Mouse (Mus musculus) erythroblast, embryonic 14.5 days (primary cell): ENCODE results near the gene Gm15319. TPM values are rescaled to one million over a fixed set of nuclear protein-coding genes. Genes with fewer than 3 reads are reported as not detected.
"Not testable (repeated sequence)": the region's sequence is repeated elsewhere in the genome, so short reads cannot be mapped to it uniquely, and the experiment has no call there.

Source experiments
- H3K27me3 ChIP-seq: 2 replicates; pipeline ENCODE4 v1.6.1; 2012; ENCODE audit warnings: inconsistent platforms; ENCODE audit not compliant: control insufficient read depth
- H3K36me3 ChIP-seq: 2 replicates; pipeline ENCODE4 v1.6.1; 2012; ENCODE audit warnings: mild to moderate bottlenecking, inconsistent platforms; ENCODE audit not compliant: control insufficient read depth
- H3K4me1 ChIP-seq: 2 replicates; pipeline ENCODE4 v1.6.1; 2012; ENCODE audit warnings: inconsistent platforms; ENCODE audit not compliant: control insufficient read depth
- H3K4me3 ChIP-seq: replicated peaks from 2 replicates; pipeline ENCODE3; 2012; ENCODE audit warnings: moderate library complexity, mild to moderate bottlenecking, inconsistent platforms
- H3K9me3 ChIP-seq: 2 replicates; pipeline ENCODE4 v1.6.1; 2012; ENCODE audit warnings: low read length, inconsistent platforms, mixed read lengths; ENCODE audit not compliant: control insufficient read depth
- polyA plus RNA-seq: library from polyadenylated mRNA; stranded (reverse); fragments of >175 nt; gene quantifications from 2 replicates; pipeline ENCODE4 v1.2.3, GENCODE M21; 2012

Gm15319 gene
- polyA plus RNA-seq, 1 experiment, result not detected

DNA sequence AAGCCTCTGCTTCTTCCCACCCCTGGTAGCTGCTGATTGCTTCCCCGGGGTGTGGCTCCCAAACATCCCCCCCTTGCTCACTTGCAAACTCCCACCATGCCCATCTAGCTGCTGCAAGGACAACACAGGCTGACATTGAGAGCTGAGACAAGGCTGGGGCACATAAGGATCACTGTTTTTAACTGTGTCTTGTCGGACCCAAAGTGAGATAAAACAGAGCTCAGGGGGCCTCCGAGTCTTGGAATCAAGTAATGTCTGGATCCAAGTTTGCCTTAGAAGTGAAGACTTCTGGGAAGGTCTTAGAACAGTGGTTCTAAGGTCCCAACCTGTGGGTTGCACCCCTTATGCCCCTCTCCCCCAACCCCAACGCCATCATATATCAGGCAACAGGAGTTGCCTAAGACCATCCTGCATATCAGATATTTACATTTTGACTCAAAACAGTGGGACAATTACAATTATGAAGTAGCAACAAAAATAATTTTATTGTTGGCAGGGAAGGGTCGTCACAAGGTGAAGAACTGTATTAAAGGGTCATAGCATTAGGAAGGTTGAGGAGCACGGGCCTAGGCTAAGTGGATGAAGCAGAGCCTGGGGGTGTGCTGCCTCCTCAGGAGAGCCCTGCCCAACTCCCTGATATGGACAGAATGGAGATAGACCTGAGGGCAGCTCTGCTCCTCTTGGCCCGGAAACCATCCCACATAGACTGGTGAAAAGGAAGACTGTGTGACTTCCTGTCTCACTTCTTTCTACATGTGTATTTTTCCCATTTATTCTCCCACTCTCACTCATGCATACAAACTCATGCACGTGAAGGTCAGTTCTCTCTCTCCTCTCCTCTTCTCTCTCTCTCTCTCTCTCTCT lies 16.0 kb upstream of the Gm15319 start:
- H3K9me3 ChIP-seq, H3K36me3 ChIP-seq, H3K27me3 ChIP-seq, H3K4me3 ChIP-seq, H3K4me1 ChIP-seq: not testable (repeated sequence)

- H3K27me3 ChIP-seq, H3K4me3 ChIP-seq, H3K4me1 ChIP-seq, H3K9me3 ChIP-seq, H3K36me3 ChIP-seq: not testable (repeated sequence)
These were observed 15.3 kb upstream of the Gm15319 start for GRCm38 (mm10) chr8:20378353-20378752.

GRCm38 (mm10) chr8:20375698-20376097 lies 12.7 kb upstream of the Gm15319 start:
- H3K27me3 ChIP-seq, H3K9me3 ChIP-seq, H3K4me3 ChIP-seq, H3K36me3 ChIP-seq, H3K4me1 ChIP-seq: not testable (repeated sequence)

- not testable (repeated sequence) for H3K27me3 ChIP-seq
These were observed 6.6 kb downstream of the Gm15319 start for GRCm38 (mm10) chr8:20356386-20356785.

GRCm38 (mm10) chr8:20353579-20353978 lies 9.4 kb downstream of the Gm15319 start:
- not testable (repeated sequence) for H3K4me3 ChIP-seq, H3K9me3 ChIP-seq, H3K36me3 ChIP-seq, H3K4me1 ChIP-seq, H3K27me3 ChIP-seq

More at GRCm38 (mm10) chr8:20356386-20356785, 6.6 kb downstream of the Gm15319 start:
- H3K4me1 ChIP-seq, H3K9me3 ChIP-seq, H3K36me3 ChIP-seq, H3K4me3 ChIP-seq: not testable (repeated sequence)

- H3K36me3 ChIP-seq, H3K9me3 ChIP-seq, H3K27me3 ChIP-seq, H3K4me1 ChIP-seq, H3K4me3 ChIP-seq: not testable (repeated sequence)
These were observed 60.3 kb downstream of the Gm15319 start for GRCm38 (mm10) chr8:20302759-20303158.

GRCm38 (mm10) chr8:20300042-20300441 lies 63.0 kb downstream of the Gm15319 start:
- H3K4me1 ChIP-seq, result not testable (repeated sequence)

DNA sequence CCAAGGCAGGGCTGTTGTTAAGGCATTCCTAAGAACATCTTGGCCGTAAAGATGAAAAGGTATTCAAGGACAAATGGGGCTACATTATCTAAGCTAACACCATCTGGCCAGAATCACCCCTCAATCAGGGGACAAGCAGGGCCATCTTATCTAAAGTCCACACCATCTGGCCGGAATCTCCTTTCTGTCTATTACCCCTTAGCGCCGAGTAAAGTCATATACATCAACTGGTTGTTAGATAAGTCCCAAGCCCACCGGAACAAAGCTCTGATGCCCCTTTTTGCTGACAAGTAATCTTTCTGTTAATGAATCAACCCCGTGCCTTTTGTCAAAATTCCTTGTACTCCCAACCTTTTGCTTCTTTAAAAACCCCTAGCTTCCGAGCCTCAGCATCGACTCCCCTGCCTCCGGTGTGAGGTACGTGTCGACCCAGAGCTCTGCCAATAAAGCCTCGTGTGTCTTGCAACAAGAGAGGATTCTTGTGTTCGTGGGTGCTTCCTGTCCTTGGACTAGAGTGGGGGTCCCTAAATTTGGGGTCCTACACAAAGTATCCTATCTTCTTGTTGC lies 65.0 kb downstream of the Gm15319 start:
- H3K27me3 ChIP-seq, H3K36me3 ChIP-seq, H3K4me3 ChIP-seq, H3K4me1 ChIP-seq, H3K9me3 ChIP-seq: not testable (repeated sequence)

More at GRCm38 (mm10) chr8:20300042-20300441, 63.0 kb downstream of the Gm15319 start:
- H3K4me3 ChIP-seq, H3K27me3 ChIP-seq, H3K9me3 ChIP-seq, H3K36me3 ChIP-seq: not testable (repeated sequence)

DNA sequence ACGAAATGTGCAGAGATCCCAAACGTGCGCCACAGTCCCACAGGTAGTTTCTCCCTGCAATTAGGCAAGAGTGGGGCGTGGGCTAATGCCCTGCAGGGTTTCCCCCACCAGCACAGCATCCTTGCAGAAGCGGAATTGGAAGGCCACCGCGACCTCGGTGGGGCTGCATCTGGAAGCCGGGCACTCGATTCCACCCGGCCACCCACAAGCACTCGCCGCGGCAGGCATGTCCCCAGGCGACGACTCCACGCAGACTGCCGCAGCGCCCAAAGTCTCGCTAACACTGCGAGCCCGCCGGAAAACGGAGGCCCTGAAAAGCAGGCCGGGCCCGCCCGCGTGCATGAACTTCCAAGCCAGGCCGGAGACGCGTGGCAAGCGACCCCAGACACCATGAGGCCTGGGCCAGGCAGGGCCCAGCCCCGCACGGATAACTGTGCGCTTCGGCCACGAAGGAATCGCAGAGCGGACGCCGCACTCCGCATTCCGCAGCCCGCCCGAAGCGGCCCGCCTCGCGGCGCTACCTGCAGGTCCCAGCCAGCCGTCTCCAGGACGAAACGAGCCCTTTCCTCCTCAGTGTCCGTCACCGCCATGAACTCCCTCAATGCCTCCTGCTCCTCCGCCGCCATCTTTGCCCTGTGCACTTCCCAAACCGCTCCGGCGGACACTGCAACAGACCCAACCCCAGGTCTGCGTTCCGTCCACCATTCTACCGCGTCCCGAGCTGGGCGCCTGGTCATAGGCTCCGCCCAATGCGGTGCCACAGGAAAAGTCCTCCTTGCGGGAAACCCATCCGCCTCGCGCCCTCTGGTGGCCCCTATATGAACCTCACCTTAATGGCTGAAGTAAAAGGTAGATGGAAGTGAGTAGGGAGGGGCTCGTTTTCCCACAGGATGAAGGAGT lies 66.0 kb downstream of the Gm15319 start:
- H3K4me1 ChIP-seq, H3K9me3 ChIP-seq, H3K27me3 ChIP-seq, H3K36me3 ChIP-seq: not testable (repeated sequence)
- H3K4me3 ChIP-seq, result peak overlapping the region; percentile 62

GRCm38 (mm10) chr8:20295881-20296280 lies 67.1 kb downstream of the Gm15319 start:
- not testable (repeated sequence) for H3K27me3 ChIP-seq, H3K4me3 ChIP-seq

DNA sequence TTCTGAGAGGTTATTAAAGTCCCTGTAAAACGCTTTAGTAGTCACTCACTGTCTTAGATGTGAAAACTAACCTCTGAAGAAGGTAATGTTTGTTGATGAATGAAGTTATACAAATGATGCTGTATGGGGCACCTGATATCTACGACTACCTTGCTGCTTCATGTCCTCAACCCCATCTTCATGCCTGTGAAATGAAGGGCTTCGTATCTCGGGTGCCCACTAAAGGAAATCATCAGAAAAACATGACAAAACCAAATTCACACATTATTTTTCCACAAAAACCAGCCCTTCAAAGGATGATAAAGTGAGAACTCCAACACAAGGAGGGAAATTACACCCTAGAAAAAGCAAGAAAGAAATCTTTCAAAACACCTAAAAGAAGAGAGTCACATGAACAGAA lies 68.2 kb downstream of the Gm15319 start:
- not testable (repeated sequence) for H3K36me3 ChIP-seq, H3K4me1 ChIP-seq, H3K9me3 ChIP-seq, H3K27me3 ChIP-seq, H3K4me3 ChIP-seq

More at GRCm38 (mm10) chr8:20295881-20296280, 67.1 kb downstream of the Gm15319 start:
- H3K4me1 ChIP-seq, H3K9me3 ChIP-seq, H3K36me3 ChIP-seq: not testable (repeated sequence)

DNA sequence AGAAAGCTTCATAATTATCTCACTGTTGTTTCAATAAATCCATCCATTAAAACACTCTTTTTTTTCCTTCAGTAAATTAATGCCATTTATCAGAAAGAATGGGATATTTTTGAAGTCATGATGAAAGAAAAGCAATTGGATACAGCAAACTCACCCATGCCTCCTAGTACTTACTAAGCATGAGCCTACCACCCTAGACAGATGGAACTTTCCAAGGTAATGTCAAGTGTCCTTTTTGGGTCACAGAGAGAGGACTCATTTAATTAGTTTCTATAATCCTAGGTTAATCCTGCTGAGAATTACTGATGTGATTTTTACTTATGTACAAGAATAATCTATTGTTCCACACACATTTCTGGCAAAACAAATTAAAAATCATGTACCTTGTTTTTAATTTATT lies 69.0 kb downstream of the Gm15319 start:
- H3K4me1 ChIP-seq, H3K27me3 ChIP-seq, H3K36me3 ChIP-seq, H3K9me3 ChIP-seq, H3K4me3 ChIP-seq: not testable (repeated sequence)

GRCm38 (mm10) chr8:20290015-20290414 lies 73.0 kb downstream of the Gm15319 start:
- not testable (repeated sequence) for H3K4me1 ChIP-seq, H3K27me3 ChIP-seq, H3K36me3 ChIP-seq, H3K9me3 ChIP-seq, H3K4me3 ChIP-seq

DNA sequence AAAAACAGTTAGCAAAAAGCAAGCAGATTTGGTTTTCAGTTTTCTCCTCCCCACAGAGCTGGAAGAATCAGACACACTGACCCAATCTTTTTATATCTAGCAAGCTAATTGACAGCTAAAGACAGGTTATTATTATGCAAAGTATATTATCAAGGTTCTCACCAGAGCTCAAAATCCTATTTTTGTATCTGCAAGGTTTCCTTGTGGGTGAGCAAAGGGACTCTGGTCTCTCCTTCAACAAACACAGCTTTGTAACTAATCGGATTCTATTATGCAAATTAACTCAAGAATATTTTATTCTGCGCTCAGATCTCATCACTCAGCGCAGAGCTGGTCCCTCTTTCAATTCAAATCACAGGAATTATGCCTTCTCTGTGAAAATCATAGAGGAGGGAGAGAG lies 74.1 kb downstream of the Gm15319 start:
- not testable (repeated sequence) for H3K4me1 ChIP-seq, H3K36me3 ChIP-seq, H3K4me3 ChIP-seq, H3K27me3 ChIP-seq, H3K9me3 ChIP-seq
